Mouse (Mus musculus) olfactory bulb, adult 2 months (tissue): ENCODE measurements at regions not wholly inside any gene's neighbourhood (a gene's known extent, or its start where the extent isn't known, plus 50 kb on each side); places are given as distances from the start of the nearest gene placed in this dataset.

Experiments used
- CTCF ChIP-seq: fragments of 200-500 bp; IDR thresholded peaks from 2 replicates; pipeline ENCODE4 v1.5.1; 2012; ENCODE audit warnings: low read depth, mild to moderate bottlenecking, low read length, moderate library complexity; ENCODE audit not compliant: insufficient read depth
- POLR2A ChIP-seq: fragments of 200-500 bp; IDR thresholded peaks from 2 replicates; pipeline ENCODE4 v1.6.1; 2012; ENCODE audit warnings: mild to moderate bottlenecking, low read depth, low read length, moderate library complexity; ENCODE audit not compliant: insufficient read depth

DNA sequence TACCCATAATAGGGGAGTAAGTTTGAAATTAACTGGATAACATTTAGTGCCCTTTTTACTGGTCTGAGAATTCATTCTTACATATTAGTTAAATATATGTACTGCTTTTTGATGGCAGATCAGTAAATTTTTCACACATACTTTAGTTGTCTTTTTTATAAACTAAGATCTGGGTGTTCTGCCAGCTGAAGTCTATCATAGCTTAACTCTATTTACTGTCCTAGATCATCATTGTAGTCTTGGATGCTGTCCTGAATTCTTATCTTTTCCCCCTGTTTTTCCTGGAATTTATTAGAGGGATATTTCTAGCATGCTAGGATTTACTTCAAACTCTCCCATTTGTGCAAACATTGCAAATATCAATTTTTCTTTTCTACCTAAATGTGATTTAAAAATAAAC lies 74.3 kb upstream of the Tll1 start:
- TF ChIP-seq CTCF (no peak), POLR2A (no peak)
